Mouse (Mus musculus): ENCODE data around the gene Sstr5.

DNA sequence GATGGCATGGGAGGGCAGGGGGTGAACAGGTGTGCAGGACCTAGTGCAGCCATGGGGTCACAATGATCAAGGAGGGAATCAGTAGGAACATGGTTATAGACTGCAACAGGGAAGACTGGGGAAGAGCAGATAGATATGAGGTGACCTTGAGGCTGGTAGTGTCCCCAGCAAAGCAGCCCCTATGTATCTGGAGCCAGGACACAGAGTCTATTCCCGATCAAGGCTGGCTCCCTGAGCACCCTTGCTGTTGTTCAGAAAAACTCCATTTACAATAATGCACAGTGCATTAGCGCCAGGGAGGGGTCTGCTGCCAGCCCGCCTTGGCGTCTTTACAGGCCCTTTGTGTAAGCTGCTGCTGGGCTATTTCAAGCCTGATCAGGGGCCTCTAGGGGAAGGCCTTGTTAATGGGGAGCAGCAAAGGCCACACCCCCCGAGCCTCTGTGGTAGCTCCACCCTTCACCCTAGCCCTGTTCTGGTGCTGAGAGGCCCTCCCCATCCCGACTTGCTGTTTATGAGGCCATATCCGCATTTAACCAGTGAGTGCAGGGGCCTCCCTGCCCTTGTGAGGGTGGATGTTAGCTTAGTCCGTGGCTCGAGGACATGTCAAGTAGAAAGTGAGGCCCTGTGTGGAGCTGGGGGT, 34.7 kb downstream of the Sstr5 start:
- no peak for TF ChIP-seq CTCF (IDR thresholded peaks at IDR 0.05; ENCODE audit: low read depth, low read length)
- TF ChIP-seq POLR2A (IDR thresholded peaks at IDR 0.05; ENCODE audit: borderline replicate concordance, low read depth, low read length) = no peak
